Mouse (Mus musculus): ENCODE data around the gene E4f1. TPM values are rescaled to one million over a fixed set of nuclear protein-coding genes. Genes with fewer than 3 reads are reported as not detected.

Gene E4f1
- polyA plus RNA-seq, 2 experiments, result 5.0 to 19.9 TPM

DNA sequence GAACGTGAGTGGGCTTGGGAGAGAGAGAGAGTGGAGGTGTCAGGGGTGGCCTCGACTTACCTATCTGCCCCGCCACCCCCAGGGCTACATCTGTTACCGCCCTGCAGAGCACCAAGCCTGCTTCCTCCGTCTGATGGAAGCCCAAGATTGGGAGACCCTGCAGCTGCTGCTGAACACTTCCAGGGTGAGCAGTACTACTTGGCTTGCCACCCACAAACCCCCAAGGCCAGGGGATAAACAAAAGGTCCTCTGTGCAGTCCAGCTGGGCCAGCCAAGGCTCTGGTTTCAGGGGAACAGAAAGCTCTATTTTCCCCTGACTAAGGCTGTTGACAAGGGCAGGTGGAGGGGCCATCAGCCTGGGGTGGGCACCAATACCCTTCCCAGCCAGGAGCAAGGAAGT lies 4.4 kb upstream of the E4f1 start:
- no peaks in the 10 kb centered on the region for H3K9me3 ChIP-seq (ENCODE audit: control insufficient read depth, low read length)
- no peaks in the 10 kb centered on the region for H3K27me3 ChIP-seq (ENCODE audit: control insufficient read depth, insufficient read depth, low read length)
- H3K36me3 ChIP-seq (replicated peaks; ENCODE audit: control insufficient read depth, insufficient read depth, low read depth), result peaks cover 25% of the 10 kb centered on the region

DNA sequence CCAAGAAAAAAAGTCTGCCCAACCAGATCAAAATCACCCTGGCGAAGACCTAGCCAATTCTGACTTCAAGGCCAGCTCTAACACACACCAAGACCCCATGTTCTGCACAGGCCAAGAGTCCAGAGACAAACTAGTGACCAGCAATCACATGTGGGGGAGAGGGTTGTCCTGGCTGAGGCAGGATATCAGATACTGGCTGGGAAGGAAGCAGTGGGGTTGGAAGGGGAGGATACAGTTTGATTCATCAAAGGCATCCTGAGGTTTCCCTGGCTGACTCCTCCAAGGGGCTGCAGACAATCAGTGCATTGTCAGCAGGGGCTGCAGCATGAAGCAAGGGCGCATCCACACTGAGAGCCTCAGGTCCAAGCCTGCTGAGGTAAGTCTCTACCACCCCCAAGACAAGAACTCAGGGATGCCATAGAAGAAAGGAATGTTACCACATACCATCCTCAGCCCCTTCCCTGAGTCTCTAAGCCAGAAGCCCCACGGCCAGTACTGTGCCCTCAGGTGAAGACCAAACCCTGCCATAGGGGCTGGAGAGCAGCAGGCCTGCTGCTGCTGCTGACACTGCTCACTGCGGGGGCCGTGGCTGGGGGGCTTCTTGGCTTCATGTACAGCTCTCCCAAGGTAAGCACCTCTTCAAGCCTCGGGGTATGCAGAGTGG lies 3.6 kb upstream of the E4f1 start, which contains the start of gene Bricd5:
Gene Bricd5, plus strand, starts transcription at position 273 of the 664 bp plus-strand sequence.
- H3K4me2 ChIP-seq (ENCODE audit: low read depth), result peak within 1 kb of the TSS; percentile 96
- H3K9ac ChIP-seq (replicated peaks), result no peak within 1 kb of the TSS
- ATAC-seq (ENCODE audit: insufficient read depth), result no peak
- H3K4me1 ChIP-seq (replicated peaks; ENCODE audit: control insufficient read depth in 2 of 2, insufficient read depth in 2 of 2, low read length in 1 of 2), result peaks cover 13 to 20% of the 10 kb centered on the region in 2 experiments
- DNase-seq (ENCODE audit: low read depth in 3 of 3, low spot score in 3 of 3), result no peak
- 73% methylated on average over 6 of the region's 6 CpGs for WGBS (ENCODE audit: insufficient replicate concordance)
- H3K4me3 ChIP-seq (ENCODE audit: insufficient read depth in 1 of 2, low read depth in 2 of 2, low read length in 2 of 2), result peak within 1 kb of the TSS; percentile 84 to 93; a peak in 3 of 4 replicates
- H3K27ac ChIP-seq, result peak within 1 kb of the TSS; percentile 11; the same call in 1 of the 2 replicates
- no peaks in the 10 kb centered on the region for H3K9me3 ChIP-seq (ENCODE audit: control insufficient read depth, low read length)
- H3K36me3 ChIP-seq (replicated peaks; ENCODE audit: control insufficient read depth, insufficient read depth, low read depth), result peaks cover 25% of the 10 kb centered on the region
- TF ChIP-seq EP300 (IDR thresholded peaks at IDR 0.05; ENCODE audit: low read depth) (no peak), CTCF (IDR thresholded peaks at IDR 0.05; ENCODE audit: low read depth) (no peak)
- H3K27me3 ChIP-seq (ENCODE audit: control insufficient read depth, insufficient read depth, low read length), result no peaks in the 10 kb centered on the region

More for the DNA sequence above, 4.4 kb upstream of the E4f1 start:
- no peak overlapping the region for H3K4me2 ChIP-seq (ENCODE audit: low read depth)
- TF ChIP-seq CTCF (IDR thresholded peaks at IDR 0.05; ENCODE audit: low read depth) (no peak), EP300 (IDR thresholded peaks at IDR 0.05; ENCODE audit: low read depth) (no peak)
- peaks cover 13 to 20% of the 10 kb centered on the region in 2 experiments for H3K4me1 ChIP-seq (replicated peaks; ENCODE audit: control insufficient read depth in 2 of 2, insufficient read depth in 2 of 2, low read length in 1 of 2)
- H3K9ac ChIP-seq (replicated peaks), result no peak overlapping the region
- no peak overlapping the region for H3K27ac ChIP-seq
- no peak for DNase-seq (ENCODE audit: low read depth in 3 of 3, low spot score in 3 of 3)
- no peak for ATAC-seq (ENCODE audit: insufficient read depth)
- H3K4me3 ChIP-seq (ENCODE audit: insufficient read depth in 1 of 2, low read depth in 2 of 2, low read length in 2 of 2), result no peak overlapping the region
- WGBS (ENCODE audit: insufficient replicate concordance), result 66% methylated on average over 5 of the region's 5 CpGs

DNA sequence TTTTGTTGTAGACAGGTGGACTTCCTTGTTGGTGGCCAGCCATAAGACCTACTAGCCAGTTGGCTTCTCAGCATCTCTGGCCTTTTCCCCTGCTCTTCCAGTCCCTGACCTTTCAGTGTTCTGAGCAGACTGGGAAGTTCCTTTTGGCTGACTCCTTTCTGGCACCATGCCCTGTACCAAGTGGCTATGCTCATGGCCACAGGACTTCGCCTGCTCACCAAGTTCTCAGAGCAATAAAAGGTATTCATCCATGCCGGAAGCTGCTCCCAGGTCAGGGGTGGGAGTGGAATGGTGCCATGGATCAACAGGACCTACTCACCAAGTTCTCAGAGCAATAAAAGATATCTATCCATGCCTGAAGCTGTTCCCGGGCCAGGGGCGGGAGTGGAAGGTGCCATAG lies 2.4 kb upstream of the E4f1 start:
- peak overlapping the region; percentile 96 for H3K9ac ChIP-seq (replicated peaks)
- H3K27me3 ChIP-seq (ENCODE audit: control insufficient read depth, insufficient read depth, low read length), result no peaks in the 10 kb centered on the region
- peak overlapping the region; percentile 96 for H3K4me2 ChIP-seq (ENCODE audit: low read depth)
- peak overlapping the region; percentile 84 to 93; a peak in 3 of 4 replicates for H3K4me3 ChIP-seq (ENCODE audit: insufficient read depth in 1 of 2, low read depth in 2 of 2, low read length in 2 of 2)
- WGBS (ENCODE audit: insufficient replicate concordance), result 75% methylated on average over 4 of the region's 4 CpGs
- DNase-seq (ENCODE audit: low read depth in 3 of 3, low spot score in 3 of 3), result no peak
- peaks cover 10 to 13% of the 10 kb centered on the region in 2 experiments for H3K4me1 ChIP-seq (replicated peaks; ENCODE audit: control insufficient read depth in 2 of 2, insufficient read depth in 2 of 2, low read length in 1 of 2)
- H3K27ac ChIP-seq, result peak overlapping the region; percentile 10; the same call in 1 of the 2 replicates
- peaks cover 25% of the 10 kb centered on the region for H3K36me3 ChIP-seq (replicated peaks; ENCODE audit: control insufficient read depth, insufficient read depth, low read depth)
- H3K9me3 ChIP-seq (ENCODE audit: control insufficient read depth, low read length), result no peaks in the 10 kb centered on the region
- TF ChIP-seq EP300 (IDR thresholded peaks at IDR 0.05; ENCODE audit: low read depth) (no peak), CTCF (IDR thresholded peaks at IDR 0.05; ENCODE audit: low read depth) (no peak)
- no peak for ATAC-seq (ENCODE audit: insufficient read depth)

DNA sequence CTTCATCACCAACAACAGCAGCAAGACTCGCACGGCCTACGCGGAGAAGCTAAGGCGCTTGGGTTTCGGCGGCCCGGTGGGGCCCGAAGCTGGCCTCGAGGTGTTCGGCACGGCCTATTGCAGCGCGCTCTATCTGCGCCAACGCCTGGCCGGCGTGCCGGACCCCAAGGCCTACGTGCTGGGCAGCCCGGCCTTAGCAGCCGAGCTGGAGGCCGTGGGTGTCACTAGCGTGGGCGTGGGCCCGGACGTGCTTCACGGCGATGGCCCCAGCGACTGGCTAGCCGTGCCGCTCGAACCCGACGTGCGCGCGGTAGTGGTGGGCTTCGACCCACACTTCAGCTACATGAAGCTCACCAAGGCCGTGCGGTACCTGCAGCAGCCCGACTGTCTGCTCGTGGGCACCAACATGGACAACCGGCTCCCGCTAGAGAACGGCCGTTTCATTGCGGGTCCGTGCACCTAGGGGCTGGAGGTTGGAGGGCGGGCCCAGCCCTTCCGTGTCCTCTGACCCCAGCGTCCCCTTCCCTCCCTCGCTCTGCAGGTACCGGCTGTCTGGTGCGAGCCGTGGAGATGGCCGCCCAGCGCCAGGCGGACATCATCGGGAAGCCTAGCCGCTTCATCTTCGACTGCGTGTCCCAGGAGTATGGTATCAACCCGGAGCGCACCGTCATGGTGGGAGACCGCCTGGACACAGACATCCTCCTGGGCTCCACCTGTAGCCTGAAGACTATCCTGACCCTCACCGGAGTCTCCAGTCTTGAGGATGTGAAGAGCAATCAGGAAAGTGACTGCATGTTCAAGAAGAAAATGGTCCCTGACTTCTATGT lies 801 bp upstream of the E4f1 start:
- TF ChIP-seq CTCF (IDR thresholded peaks at IDR 0.05; ENCODE audit: low read depth) (no peak), EP300 (IDR thresholded peaks at IDR 0.05; ENCODE audit: low read depth) (no peak)
- peak overlapping the region; percentile 84 to 93 for H3K4me3 ChIP-seq (ENCODE audit: insufficient read depth in 1 of 2, low read depth in 2 of 2, low read length in 2 of 2)
- peaks cover 10 to 13% of the 10 kb centered on the region in 2 experiments for H3K4me1 ChIP-seq (replicated peaks; ENCODE audit: control insufficient read depth in 2 of 2, insufficient read depth in 2 of 2, low read length in 1 of 2)
- H3K36me3 ChIP-seq (replicated peaks; ENCODE audit: control insufficient read depth, insufficient read depth, low read depth), result peaks cover 12% of the 10 kb centered on the region
- no peaks in the 10 kb centered on the region for H3K27me3 ChIP-seq (ENCODE audit: control insufficient read depth, insufficient read depth, low read length)
- peak overlapping the region; percentile 96 for H3K9ac ChIP-seq (replicated peaks)
- H3K27ac ChIP-seq, result peak overlapping the region; percentile 73
- H3K4me2 ChIP-seq (ENCODE audit: low read depth), result peak overlapping the region; percentile 96
- ATAC-seq (ENCODE audit: insufficient read depth), result peak; percentile 32
- DNase-seq (ENCODE audit: low read depth in 3 of 3, low spot score in 3 of 3), result no peak
- H3K9me3 ChIP-seq (ENCODE audit: control insufficient read depth, low read length), result no peaks in the 10 kb centered on the region
- WGBS (ENCODE audit: insufficient replicate concordance), result under 1% methylated on average over 68 of the region's 68 CpGs

All from liver, embryonic 14.5 days (tissue).